Mouse (Mus musculus) kidney, postnatal 0 days (tissue): ENCODE measurements around the gene Calr. TPM values are rescaled to one million over a fixed set of nuclear protein-coding genes. Genes with fewer than 3 reads are reported as not detected.

Experiments
- ATAC-seq: fragments of 200-750 bp; cut with Nextera tagmentation; replicated peaks from 2 replicates; pipeline ENCODE4 v1.8.0; 2017; ENCODE audit warnings: low read depth, moderate number of reproducible peaks, moderate TSS enrichment, moderate library complexity; ENCODE audit not compliant: low FRiP score
- DNase-seq: peaks from one replicate; pipeline ENCODE4 v3.0.0-alpha.2; 2016; ENCODE audit warnings: low spot score
- H3K27ac ChIP-seq: fragments of 300-500 bp; sonication (generic); 2 replicates; pipeline ENCODE4 v1.5.1; 2014; ENCODE audit warnings: mild to moderate bottlenecking
- H3K27me3 ChIP-seq: fragments of 300-500 bp; sonication (generic); 2 replicates; pipeline ENCODE4 v1.6.1; 2014; ENCODE audit warnings: low read length, mixed read lengths; ENCODE audit not compliant: insufficient read depth
- H3K36me3 ChIP-seq: fragments of 300-500 bp; sonication (generic); 2 replicates; pipeline ENCODE4 v1.6.1; 2014; ENCODE audit warnings: low read length, mixed read lengths; ENCODE audit not compliant: insufficient read depth
- H3K4me1 ChIP-seq: fragments of 300-500 bp; sonication (generic); replicated peaks from 2 replicates; pipeline ENCODE4 v1.6.1; 2014; ENCODE audit warnings: antibody characterized with exemption, low read length, mixed read lengths; ENCODE audit not compliant: insufficient read depth
- H3K4me2 ChIP-seq: fragments of 300-500 bp; sonication (generic); 2 replicates; pipeline ENCODE4 v1.6.1; 2014; ENCODE audit warnings: mild to moderate bottlenecking, low read length, moderate library complexity, mixed read lengths
- H3K4me3 ChIP-seq: fragments of 300-500 bp; sonication (generic); replicated peaks from 2 replicates; pipeline ENCODE4 v1.5.1; 2014; ENCODE audit warnings: low read depth, low read length
- H3K9ac ChIP-seq: fragments of 300-500 bp; sonication (generic); 2 replicates; pipeline ENCODE4 v1.6.1; 2014; ENCODE audit warnings: low read depth, low read length
- H3K9me3 ChIP-seq: fragments of 300-500 bp; sonication (generic); replicated peaks from 2 replicates; pipeline ENCODE4 v1.6.1; 2016; ENCODE audit warnings: low read length, inconsistent platforms, mixed read lengths
- CTCF ChIP-seq: IDR thresholded peaks from 2 replicates; pipeline ENCODE4 v1.5.1; 2016; ENCODE audit warnings: antibody characterized with exemption, low read depth, mild to moderate bottlenecking, moderate library complexity
- WGBS: fragments of 180-500 bp; shearing (Covaris S2); extraction: QIAGEN DNeasy Blood & Tissue Kit; methylation state at CpG from one replicate; pipeline ENCODE4 v1.1.7; 2014; 5-methylcytosine and 5-hydroxymethylcytosine counted together
- microRNA-seq: library from miRNA; unstranded; fragments of <30 nt; microRNA quantifications from one replicate; pipeline ENCODE4, GENCODE M21; 2016
- polyA plus RNA-seq: library from polyadenylated mRNA; unstranded; fragments of >200 nt; fragmentation: Nextera tagmentation; extraction: Ambion mirVana; gene quantifications from 2 replicates; pipeline ENCODE4 v1.2.1, GENCODE M21; 2015

Calr gene
- polyA plus RNA-seq, 1 experiment from 2014 or later: 644 TPM

GRCm38 (mm10) chr8:84794486-84794885 lies 52.2 kb downstream of the Calr start:
- 59% methylated on average over 7 of the region's 7 CpGs for WGBS
- no peak overlapping the region for H3K4me2 ChIP-seq
- peaks cover 17% of the 10 kb centered on the region for H3K27me3 ChIP-seq
- ATAC-seq (no peak), DNase-seq (no peak)
- no peak overlapping the region for H3K9ac ChIP-seq
- no peak for TF ChIP-seq CTCF
- H3K27ac ChIP-seq: no peak overlapping the region
- no peak overlapping the region for H3K4me3 ChIP-seq
- H3K36me3 ChIP-seq: no peaks in the 10 kb centered on the region
- peaks cover 13% of the 10 kb centered on the region for H3K4me1 ChIP-seq
- no peaks in the 10 kb centered on the region for H3K9me3 ChIP-seq

GRCm38 (mm10) chr8:84793791-84794485 lies 52.8 kb downstream of the Calr start:
- DNase-seq (peak; percentile 64), ATAC-seq (no peak)
- peaks cover 22% of the 10 kb centered on the region for H3K27me3 ChIP-seq
- H3K9me3 ChIP-seq: no peaks in the 10 kb centered on the region
- no peak overlapping the region for H3K9ac ChIP-seq
- peaks cover 16% of the 10 kb centered on the region for H3K4me1 ChIP-seq
- no peaks in the 10 kb centered on the region for H3K36me3 ChIP-seq
- H3K4me2 ChIP-seq: no peak overlapping the region
- no peak for TF ChIP-seq CTCF
- no peak overlapping the region for H3K27ac ChIP-seq
- WGBS: 58% methylated on average over 13 of the region's 13 CpGs
- H3K4me3 ChIP-seq: no peak overlapping the region

GRCm38 (mm10) chr8:84793134-84793533 lies 53.6 kb downstream of the Calr start:
- no peak overlapping the region for H3K4me2 ChIP-seq
- no peak for TF ChIP-seq CTCF
- no peak overlapping the region for H3K9ac ChIP-seq
- 82% methylated on average over 9 of the region's 9 CpGs for WGBS
- ATAC-seq: no peak
- H3K4me3 ChIP-seq: no peak overlapping the region
- H3K4me1 ChIP-seq: peaks cover 8% of the 10 kb centered on the region; the same call in 1 of the 2 replicates
- H3K27ac ChIP-seq: no peak overlapping the region
- DNase-seq: no peak
- no peaks in the 10 kb centered on the region for H3K36me3 ChIP-seq
- no peaks in the 10 kb centered on the region for H3K9me3 ChIP-seq
- H3K27me3 ChIP-seq: peaks cover 16% of the 10 kb centered on the region

GRCm38 (mm10) chr8:84792429-84792947 lies 54.2 kb downstream of the Calr start:
- no peak for ATAC-seq
- Histone ChIP-seq H3K4me3 (no peak overlapping the region), H3K9me3 (no peaks in the 10 kb centered on the region), H3K27ac (no peak overlapping the region), H3K9ac (no peak overlapping the region), H3K4me2 (no peak overlapping the region), H3K27me3 (peaks cover 18% of the 10 kb centered on the region; the same call in 1 of the 2 replicates), H3K36me3 (no peaks in the 10 kb centered on the region), H3K4me1 (peaks cover 8% of the 10 kb centered on the region; the same call in 1 of the 2 replicates)
- no peak for DNase-seq
- TF ChIP-seq CTCF: no peak
- 81% methylated on average over 12 of the region's 12 CpGs for WGBS

Small RNAs within 50 kb of the gene (microRNA-seq; reads per million reads assigned to microRNA genes)
- 1.6 reads per million for gene Mir7069

Other genes starting within 250 kb of the Calr start
- gene Ier2, start 184.1 kb downstream of the Calr start, polyA plus RNA-seq: 77.4 and 83.8 TPM in 2 replicates
- 55.3 and 56.1 TPM in 2 replicates for gene Trmt1, start 160.6 kb downstream of the Calr start, polyA plus RNA-seq
- 15.9 and 16.1 TPM in 2 replicates for gene Nacc1, start 159.1 kb downstream of the Calr start, polyA plus RNA-seq
- 6.1 and 6.4 TPM in 2 replicates for gene Lyl1, start 145.5 kb downstream of the Calr start, polyA plus RNA-seq
- 1.9 and 2.5 TPM in 2 replicates for gene G430095P16Rik, start 123.9 kb downstream of the Calr start, polyA plus RNA-seq
- gene Nfix, start 46.6 kb downstream of the Calr start, polyA plus RNA-seq: 21.1 and 22.3 TPM in 2 replicates
- 7.0 and 7.4 TPM in 2 replicates for gene Dand5, start 24.1 kb downstream of the Calr start, polyA plus RNA-seq
- gene Gadd45gip1, start 15.4 kb downstream of the Calr start, polyA plus RNA-seq: 51.0 and 54.3 TPM in 2 replicates
- 97.1 and 98.9 TPM in 2 replicates for gene Rad23a, start 6.3 kb downstream of the Calr start, polyA plus RNA-seq
- 68.2 and 74.7 TPM in 2 replicates for gene Farsa, start 10.1 kb upstream of the Calr start, polyA plus RNA-seq
- 43.0 and 45.7 TPM in 2 replicates for gene Syce2, start 25.2 kb upstream of the Calr start, polyA plus RNA-seq
- gene Gcdh, start 47.0 kb upstream of the Calr start, polyA plus RNA-seq: 59.2 and 67.6 TPM in 2 replicates
- 1.1 and 1.8 TPM in 2 replicates for gene Klf1, start 55.0 kb upstream of the Calr start, polyA plus RNA-seq
- gene Dnase2a, start 61.6 kb upstream of the Calr start, polyA plus RNA-seq: 12.3 and 13.2 TPM in 2 replicates
- gene Mast1, start 90.4 kb upstream of the Calr start, polyA plus RNA-seq: 0.04 and 0.08 TPM in 2 replicates
- gene Rtbdn, start 100.1 kb upstream of the Calr start, polyA plus RNA-seq: 0.09 TPM in 1 of 2 replicates, not detected in the other
- not detected in 2 replicates for gene Gm49661, start 122.5 kb upstream of the Calr start, polyA plus RNA-seq
- gene Prdx2, start 122.7 kb upstream of the Calr start, polyA plus RNA-seq: 729 and 747 TPM in 2 replicates
- gene Rnaseh2a, start 122.8 kb upstream of the Calr start, polyA plus RNA-seq: 101 and 103 TPM in 2 replicates
- gene Junb, start 131.8 kb upstream of the Calr start, polyA plus RNA-seq: 22.7 and 27.7 TPM in 2 replicates
- gene Hook2, start 143.7 kb upstream of the Calr start, polyA plus RNA-seq: 30.2 and 32.0 TPM in 2 replicates
- gene Best2, start 167.6 kb upstream of the Calr start, polyA plus RNA-seq: not detected in 2 replicates
- 116 and 125 TPM in 2 replicates for gene Asna1, start 178.3 kb upstream of the Calr start, polyA plus RNA-seq
- gene Trir, start 179.9 kb upstream of the Calr start, polyA plus RNA-seq: 120 and 131 TPM in 2 replicates
- 19.0 and 19.4 TPM in 2 replicates for gene Tnpo2, start 190.0 kb upstream of the Calr start, polyA plus RNA-seq
- 35.2 and 38.5 TPM in 2 replicates for gene Fbxw9, start 213.1 kb upstream of the Calr start, polyA plus RNA-seq
- not detected in 2 replicates for gene Gm5741, start 221.0 kb upstream of the Calr start, polyA plus RNA-seq
- gene Dhps, start 224.8 kb upstream of the Calr start, polyA plus RNA-seq: 55.7 and 59.7 TPM in 2 replicates
- gene Wdr83os, start 233.8 kb upstream of the Calr start, polyA plus RNA-seq: 152 and 156 TPM in 2 replicates
- 33.8 and 36.7 TPM in 2 replicates for gene Wdr83, start 234.4 kb upstream of the Calr start, polyA plus RNA-seq
- gene Man2b1, start 236.3 kb upstream of the Calr start, polyA plus RNA-seq: 40.1 and 42.3 TPM in 2 replicates